Mouse (Mus musculus) heart, embryonic 10.5 days (tissue): ENCODE data around the gene Pef1. TPM values are rescaled to one million over a fixed set of nuclear protein-coding genes. Genes with fewer than 3 reads are reported as not detected.

Experiments used
- DNase-seq: peaks from one replicate; pipeline ENCODE4 v3.0.0-alpha.2; 2017; ENCODE audit warnings: low spot score
- H3K27ac ChIP-seq: fragments of 300-500 bp; sonication (generic); 2 replicates; pipeline ENCODE4 v1.5.1; 2016; ENCODE audit warnings: mild to moderate bottlenecking
- H3K27me3 ChIP-seq: fragments of 300-500 bp; sonication (generic); 2 replicates; pipeline ENCODE4 v1.6.1; 2016; ENCODE audit warnings: mild to moderate bottlenecking; ENCODE audit not compliant: poor library complexity, insufficient read depth, severe bottlenecking
- H3K36me3 ChIP-seq: fragments of 300-500 bp; sonication (generic); 2 replicates; pipeline ENCODE4 v1.6.1; 2016; ENCODE audit warnings: mild to moderate bottlenecking, moderate library complexity
- H3K4me1 ChIP-seq: fragments of 300-500 bp; sonication (generic); 2 replicates; pipeline ENCODE4 v1.6.1; 2016; ENCODE audit warnings: mild to moderate bottlenecking
- H3K4me3 ChIP-seq: fragments of 300-500 bp; sonication (generic); 2 replicates; pipeline ENCODE4 v1.5.1; 2016; ENCODE audit warnings: mild to moderate bottlenecking, moderate library complexity
- H3K9me3 ChIP-seq: fragments of 300-500 bp; sonication (generic); 2 replicates; pipeline ENCODE4 v1.6.1; 2016; ENCODE audit warnings: mild to moderate bottlenecking, moderate library complexity
- WGBS: fragments of 180-500 bp; shearing (Covaris S2); methylation state at CpG from one replicate; pipeline ENCODE4 v1.1.7; 2016; 5-methylcytosine and 5-hydroxymethylcytosine counted together
- polyA plus RNA-seq: library from polyadenylated mRNA; unstranded; fragments of >200 nt; fragmentation: Nextera tagmentation; extraction: Ambion mirVana; gene quantifications from 2 replicates; pipeline ENCODE4 v1.2.1, GENCODE M21; 2016

The Pef1 gene
- polyA plus RNA-seq, result 60.5 and 66.1 TPM in 2 replicates

GRCm38 (mm10) chr4:130102111-130102651 lies at the start of gene Pef1:
TSS of gene Pef1 (plus strand) at chr4:130102558.
- 15% methylated on average over 6 of the region's 6 CpGs for WGBS
- peaks cover 17% of the 10 kb centered on the region for H3K4me1 ChIP-seq
- no peaks in the 10 kb centered on the region for H3K36me3 ChIP-seq
- peaks cover 44% of the 10 kb centered on the region for H3K27me3 ChIP-seq
- no peak within 1 kb of the TSS for H3K27ac ChIP-seq
- no peaks in the 10 kb centered on the region; the same call in 1 of the 2 replicates for H3K9me3 ChIP-seq
- no peak within 1 kb of the TSS for H3K4me3 ChIP-seq
- DNase-seq, result no peak

- Histone ChIP-seq H3K36me3 (0 out of 2 replicates have a peak, but pooled peaks cover 2% of the 10 kb centered on the region), H3K4me3 (no peak overlapping the region), H3K9me3 (no peaks in the 10 kb centered on the region), H3K27me3 (peaks cover 70% of the 10 kb centered on the region), H3K4me1 (peaks cover 39% of the 10 kb centered on the region), H3K27ac (no peak overlapping the region)
- WGBS, result 83% methylated on average over 9 of the region's 9 CpGs
- no peak for DNase-seq
Measured at GRCm38 (mm10) chr4:130053111-130053510, 49.2 kb upstream of the Pef1 start.

- Histone ChIP-seq H3K27me3 (peaks cover 70% of the 10 kb centered on the region), H3K4me1 (peaks cover 33% of the 10 kb centered on the region), H3K9me3 (no peaks in the 10 kb centered on the region), H3K36me3 (0 out of 2 replicates have a peak, but pooled peaks cover 2% of the 10 kb centered on the region), H3K4me3 (no peak overlapping the region), H3K27ac (no peak overlapping the region)
- DNase-seq, result no peak
- 54% methylated on average over 1 of the region's 1 CpGs for whole genome bisulfite sequencing
Measured at GRCm38 (mm10) chr4:130054727-130055126, 47.6 kb upstream of the Pef1 start.

- Histone ChIP-seq H3K27ac (no peak overlapping the region), H3K4me1 (peaks cover 27% of the 10 kb centered on the region), H3K9me3 (no peaks in the 10 kb centered on the region), H3K27me3 (peaks cover 69% of the 10 kb centered on the region), H3K4me3 (no peak overlapping the region), H3K36me3 (0 out of 2 replicates have a peak, but pooled peaks cover 2% of the 10 kb centered on the region)
- DNase-seq, result no peak
- 86% methylated on average over 14 of the region's 14 CpGs for WGBS
Measured at GRCm38 (mm10) chr4:130055160-130056010, 47.0 kb upstream of the Pef1 start.

- peaks cover 67% of the 10 kb centered on the region for H3K27me3 ChIP-seq
- WGBS, result 48% methylated on average over 3 of the region's 3 CpGs
- DNase-seq, result no peak
- 0 out of 2 replicates have a peak, but pooled peaks cover 2% of the 10 kb centered on the region for H3K36me3 ChIP-seq
- H3K27ac ChIP-seq, result no peak overlapping the region
- H3K4me1 ChIP-seq, result peaks cover 21% of the 10 kb centered on the region
- H3K9me3 ChIP-seq, result no peaks in the 10 kb centered on the region
- H3K4me3 ChIP-seq, result no peak overlapping the region
Measured at GRCm38 (mm10) chr4:130056011-130056322, 46.4 kb upstream of the Pef1 start.

GRCm38 (mm10) chr4:130056471-130056870 lies 45.9 kb upstream of the Pef1 start:
- Histone ChIP-seq H3K4me1 (peaks cover 16% of the 10 kb centered on the region), H3K27ac (no peak overlapping the region), H3K27me3 (peaks cover 68% of the 10 kb centered on the region), H3K4me3 (no peak overlapping the region), H3K9me3 (no peaks in the 10 kb centered on the region), H3K36me3 (0 out of 2 replicates have a peak, but pooled peaks cover 2% of the 10 kb centered on the region)
- 81% methylated on average over 3 of the region's 3 CpGs for WGBS
- DNase-seq, result no peak

GRCm38 (mm10) chr4:130060937-130061336 lies 41.4 kb upstream of the Pef1 start:
- Histone ChIP-seq H3K4me1 (no peaks in the 10 kb centered on the region), H3K27ac (no peak overlapping the region), H3K36me3 (no peaks in the 10 kb centered on the region), H3K9me3 (no peaks in the 10 kb centered on the region), H3K4me3 (no peak overlapping the region), H3K27me3 (peaks cover 63% of the 10 kb centered on the region)
- DNase-seq, result no peak

GRCm38 (mm10) chr4:130063191-130063590 lies 39.2 kb upstream of the Pef1 start:
- H3K36me3 ChIP-seq, result no peaks in the 10 kb centered on the region
- 66% methylated on average over 7 of the region's 7 CpGs for WGBS
- no peaks in the 10 kb centered on the region for H3K9me3 ChIP-seq
- H3K4me1 ChIP-seq, result no peaks in the 10 kb centered on the region
- no peak for DNase-seq
- H3K27ac ChIP-seq, result no peak overlapping the region
- H3K27me3 ChIP-seq, result peaks cover 53% of the 10 kb centered on the region
- no peak overlapping the region for H3K4me3 ChIP-seq

- H3K36me3 ChIP-seq, result no peaks in the 10 kb centered on the region
- H3K4me3 ChIP-seq, result no peak overlapping the region
- 4% methylated on average over 8 of the region's 8 CpGs for WGBS
- no peak overlapping the region for H3K27ac ChIP-seq
- H3K4me1 ChIP-seq, result no peaks in the 10 kb centered on the region
- DNase-seq, result no peak
- H3K9me3 ChIP-seq, result no peaks in the 10 kb centered on the region
- H3K27me3 ChIP-seq, result peaks cover 32% of the 10 kb centered on the region; the same call in 1 of the 2 replicates
Measured at GRCm38 (mm10) chr4:130066816-130067215, 35.5 kb upstream of the Pef1 start.

- H3K36me3 ChIP-seq, result no peaks in the 10 kb centered on the region
- H3K4me3 ChIP-seq, result no peak overlapping the region
- no peaks in the 10 kb centered on the region for H3K9me3 ChIP-seq
- DNase-seq, result no peak
- 72% methylated on average over 3 of the region's 3 CpGs for WGBS
- H3K27me3 ChIP-seq, result peaks cover 37% of the 10 kb centered on the region; the same call in 1 of the 2 replicates
- no peaks in the 10 kb centered on the region for H3K4me1 ChIP-seq
- H3K27ac ChIP-seq, result no peak overlapping the region
Measured at GRCm38 (mm10) chr4:130070523-130070922, 31.8 kb upstream of the Pef1 start.

GRCm38 (mm10) chr4:130071758-130072157 lies 30.6 kb upstream of the Pef1 start:
- H3K9me3 ChIP-seq, result no peaks in the 10 kb centered on the region
- H3K27me3 ChIP-seq, result peaks cover 44% of the 10 kb centered on the region
- no peak for DNase-seq
- no peak overlapping the region for H3K4me3 ChIP-seq
- H3K27ac ChIP-seq, result no peak overlapping the region
- H3K36me3 ChIP-seq, result no peaks in the 10 kb centered on the region
- H3K4me1 ChIP-seq, result no peaks in the 10 kb centered on the region; the same call in 1 of the 2 replicates
- 79% methylated on average over 2 of the region's 2 CpGs for WGBS

GRCm38 (mm10) chr4:130073367-130073766 lies 29.0 kb upstream of the Pef1 start:
- Histone ChIP-seq H3K36me3 (no peaks in the 10 kb centered on the region), H3K4me1 (peaks cover 10% of the 10 kb centered on the region; the same call in 1 of the 2 replicates), H3K27ac (no peak overlapping the region), H3K9me3 (no peaks in the 10 kb centered on the region), H3K27me3 (peaks cover 57% of the 10 kb centered on the region), H3K4me3 (no peak overlapping the region)
- WGBS, result 76% methylated on average over 4 of the region's 4 CpGs
- no peak for DNase-seq

GRCm38 (mm10) chr4:130074761-130075515 lies 27.4 kb upstream of the Pef1 start:
- Histone ChIP-seq H3K27ac (no peak overlapping the region), H3K36me3 (no peaks in the 10 kb centered on the region), H3K9me3 (no peaks in the 10 kb centered on the region), H3K4me3 (no peak overlapping the region), H3K27me3 (peaks cover 69% of the 10 kb centered on the region), H3K4me1 (peaks cover 14% of the 10 kb centered on the region; the same call in 1 of the 2 replicates)
- WGBS, result 68% methylated on average over 17 of the region's 17 CpGs
- DNase-seq, result no peak
